Mouse (Mus musculus): ENCODE data around the gene Tnfrsf21. TPM values are rescaled to one million over a fixed set of nuclear protein-coding genes. Genes with fewer than 3 reads are reported as not detected.
A peak's percentile ranks its signal among the peaks of the same experiment; 100 is the strongest.

The Tnfrsf21 gene
- total RNA-seq, 2 experiments from 2014 or later = 121 to 123 TPM

DNA sequence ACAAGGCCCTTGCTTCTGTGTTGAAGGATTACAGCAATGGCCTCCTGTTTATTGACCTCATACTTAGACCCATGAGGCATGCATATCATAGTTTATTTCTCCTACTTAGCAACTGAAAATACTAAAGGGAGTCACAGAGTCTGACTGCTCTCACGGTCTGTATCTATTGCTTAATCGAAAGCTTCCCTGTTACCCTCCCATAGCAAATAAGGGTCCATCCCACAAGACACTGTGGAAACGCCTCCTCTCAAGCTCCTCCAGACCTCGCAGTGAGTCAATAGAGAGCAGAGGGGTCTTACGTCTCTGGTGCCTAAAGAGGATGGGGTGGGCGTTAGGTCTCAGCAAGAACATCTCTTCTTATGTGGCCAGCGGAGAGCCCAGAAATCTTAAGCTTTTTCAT, 15.8 kb upstream of the Tnfrsf21 start:
- DNase-seq (ENCODE audit: low spot score in 2 of 2) = no peak
- Histone ChIP-seq H3K4me3 (no peak overlapping the region), H3K27ac (no peak overlapping the region)
- no peak for TF ChIP-seq CTCF (conservative IDR thresholded peaks at IDR 0.05)

- Histone ChIP-seq H3K4me3 (no peak overlapping the region), H3K27ac (no peak overlapping the region)
- peak; percentile 93 for TF ChIP-seq CTCF (conservative IDR thresholded peaks at IDR 0.05)
- peak; percentile 55 to 69 for DNase-seq (ENCODE audit: low spot score in 2 of 2)
Measured at GRCm38 (mm10) chr17:43012718-43013117, 3.6 kb upstream of the Tnfrsf21 start.

DNA sequence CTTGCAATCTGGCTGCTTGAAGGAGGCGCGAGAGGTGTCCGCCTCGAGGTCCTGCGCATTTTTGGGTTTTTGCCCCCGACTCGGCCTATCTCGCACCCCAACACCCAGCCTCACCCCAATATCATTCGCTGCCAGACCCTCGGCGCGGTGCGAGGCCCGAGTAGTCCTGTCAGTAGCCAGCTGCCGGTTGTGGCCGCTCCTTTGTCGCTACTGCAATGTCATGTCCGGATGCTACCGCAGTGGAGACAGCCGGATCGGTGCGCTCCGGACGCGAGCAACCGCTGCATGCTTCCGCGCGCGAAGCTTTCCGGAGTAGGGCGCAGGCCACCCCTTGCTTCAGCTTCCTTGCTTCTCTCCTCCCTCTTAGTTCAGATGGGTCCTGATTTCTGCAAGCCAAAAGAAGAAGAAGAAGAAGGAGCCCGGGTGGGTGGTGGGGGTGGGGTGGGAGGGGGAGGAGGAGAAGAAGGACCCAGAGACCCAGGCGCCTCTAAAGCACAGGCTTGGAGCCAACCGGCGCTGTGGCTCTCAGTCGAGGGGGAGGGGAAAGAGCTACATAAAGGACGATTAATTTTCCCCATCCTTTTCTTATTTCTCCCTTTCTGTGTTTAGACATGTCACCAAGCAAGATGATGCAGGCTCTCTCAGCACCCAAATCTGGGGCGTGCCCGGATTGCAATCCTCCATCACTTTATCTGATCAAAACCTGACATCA, 1.1 kb downstream of the Tnfrsf21 start:
- Histone ChIP-seq H3K4me3 (peak overlapping the region; percentile 92), H3K27ac (peak overlapping the region; percentile 95)
- no peak for TF ChIP-seq CTCF (conservative IDR thresholded peaks at IDR 0.05)
- DNase-seq (ENCODE audit: low spot score in 2 of 2) = peak in 1 of 2 experiments; percentile 36

GRCm38 (mm10) chr17:43018071-43018470, 1.7 kb downstream of the Tnfrsf21 start:
- Histone ChIP-seq H3K4me3 (peak overlapping the region; percentile 92), H3K27ac (peak overlapping the region; percentile 95)
- no peak for TF ChIP-seq CTCF (conservative IDR thresholded peaks at IDR 0.05)
- DNase-seq (ENCODE audit: low spot score in 2 of 2) = no peak

DNA sequence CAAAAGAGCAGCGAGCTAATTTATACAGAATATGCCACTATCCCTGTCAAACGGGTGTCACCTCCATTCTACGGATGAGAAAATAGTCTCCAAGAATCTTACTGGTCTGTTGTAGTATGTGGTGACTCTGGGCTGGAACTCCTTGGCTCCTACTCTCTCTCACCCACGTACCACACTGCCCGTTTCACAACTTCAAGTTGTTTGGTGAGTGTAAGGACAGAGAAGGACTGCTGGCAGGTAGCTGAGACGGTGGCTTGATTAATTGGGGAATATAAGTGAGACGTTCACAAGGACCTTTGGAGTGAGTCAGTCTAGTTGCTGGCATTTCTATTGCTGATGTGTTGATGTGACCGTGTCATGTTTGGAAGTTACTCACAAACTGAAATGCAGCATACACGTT, 3.3 kb downstream of the Tnfrsf21 start:
- Histone ChIP-seq H3K4me3 (no peak overlapping the region), H3K27ac (no peak overlapping the region)
- DNase-seq (ENCODE audit: low spot score in 2 of 2) = no peak
- TF ChIP-seq CTCF (conservative IDR thresholded peaks at IDR 0.05) = no peak

DNA sequence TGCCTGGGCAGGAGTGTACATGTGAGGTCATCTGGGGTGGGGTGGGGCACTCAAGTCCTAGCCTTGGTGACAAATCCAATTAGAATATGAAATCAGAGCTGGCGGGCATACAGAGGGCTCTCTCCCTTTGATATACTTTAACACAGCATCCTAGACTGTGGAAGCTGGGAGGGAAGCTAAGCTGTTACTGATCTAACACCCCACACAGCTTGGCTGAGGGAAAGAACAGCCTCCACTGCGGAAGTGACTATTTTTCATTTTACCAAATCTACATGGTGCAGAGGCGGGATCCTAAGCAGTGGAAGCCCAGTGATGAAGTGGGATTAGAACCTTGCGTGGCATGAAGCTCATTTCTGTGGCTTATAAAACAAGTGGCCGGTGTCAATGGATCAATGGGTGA, 4.7 kb downstream of the Tnfrsf21 start:
- no peak overlapping the region for H3K4me3 ChIP-seq
- DNase-seq (ENCODE audit: low spot score in 2 of 2) = peak; percentile 23 to 71
- no peak for TF ChIP-seq CTCF (conservative IDR thresholded peaks at IDR 0.05)
- peak overlapping the region; percentile 72; the same call in 1 of the 2 replicates for H3K27ac ChIP-seq

- DNase-seq (ENCODE audit: low spot score in 2 of 2) = no peak
- Histone ChIP-seq H3K27ac (0 out of 2 replicates have a peak overlapping the region, but pooled peaks have one; percentile 5), H3K4me3 (no peak overlapping the region)
- no peak for TF ChIP-seq CTCF (conservative IDR thresholded peaks at IDR 0.05)
Measured at GRCm38 (mm10) chr17:43022056-43022455, 5.7 kb downstream of the Tnfrsf21 start.

DNA sequence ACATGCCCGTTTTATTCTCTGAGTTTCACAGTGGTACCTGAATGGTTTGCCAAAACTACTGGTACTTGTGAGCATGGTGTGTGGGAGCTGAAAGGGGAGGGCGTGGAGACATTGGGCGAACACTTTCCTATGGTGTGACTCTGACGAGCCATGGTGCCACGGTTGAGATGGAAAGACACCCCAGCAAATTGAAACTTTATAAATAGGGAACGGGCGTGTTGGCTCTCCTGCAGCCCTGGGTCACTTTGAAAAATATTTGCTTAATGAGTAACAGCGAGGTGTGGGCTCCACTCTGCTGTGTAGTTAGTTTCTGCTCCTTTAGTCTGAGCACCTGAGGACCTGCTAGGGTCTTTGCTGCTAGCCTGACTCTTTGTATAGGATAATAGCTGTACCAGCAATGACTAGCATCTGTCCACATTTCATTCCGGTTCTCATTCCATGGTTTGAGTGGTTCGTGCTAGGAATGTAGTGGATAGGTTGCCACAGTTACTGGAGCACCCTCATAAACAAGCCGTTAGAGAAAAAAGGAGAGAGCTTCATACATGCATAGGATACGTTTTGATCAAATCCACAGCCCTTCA, 7.4 kb downstream of the Tnfrsf21 start:
- Histone ChIP-seq H3K4me3 (no peak overlapping the region), H3K27ac (no peak overlapping the region)
- no peak for TF ChIP-seq CTCF (conservative IDR thresholded peaks at IDR 0.05)
- no peak for DNase-seq (ENCODE audit: low spot score in 2 of 2)

- Histone ChIP-seq H3K27ac (no peak overlapping the region), H3K4me3 (no peak overlapping the region)
- TF ChIP-seq CTCF (conservative IDR thresholded peaks at IDR 0.05) = no peak
- DNase-seq (ENCODE audit: low spot score in 2 of 2) = no peak
Measured at GRCm38 (mm10) chr17:43024531-43024930, 8.2 kb downstream of the Tnfrsf21 start.

- TF ChIP-seq CTCF (conservative IDR thresholded peaks at IDR 0.05) = no peak
- Histone ChIP-seq H3K27ac (no peak overlapping the region), H3K4me3 (no peak overlapping the region)
- no peak for DNase-seq (ENCODE audit: low spot score in 2 of 2)
Measured at GRCm38 (mm10) chr17:43025048-43025447, 8.7 kb downstream of the Tnfrsf21 start.

GRCm38 (mm10) chr17:43025819-43026593, 9.7 kb downstream of the Tnfrsf21 start:
- no peak for DNase-seq (ENCODE audit: low spot score in 2 of 2)
- Histone ChIP-seq H3K27ac (no peak overlapping the region), H3K4me3 (no peak overlapping the region)
- TF ChIP-seq CTCF (conservative IDR thresholded peaks at IDR 0.05) = no peak

DNA sequence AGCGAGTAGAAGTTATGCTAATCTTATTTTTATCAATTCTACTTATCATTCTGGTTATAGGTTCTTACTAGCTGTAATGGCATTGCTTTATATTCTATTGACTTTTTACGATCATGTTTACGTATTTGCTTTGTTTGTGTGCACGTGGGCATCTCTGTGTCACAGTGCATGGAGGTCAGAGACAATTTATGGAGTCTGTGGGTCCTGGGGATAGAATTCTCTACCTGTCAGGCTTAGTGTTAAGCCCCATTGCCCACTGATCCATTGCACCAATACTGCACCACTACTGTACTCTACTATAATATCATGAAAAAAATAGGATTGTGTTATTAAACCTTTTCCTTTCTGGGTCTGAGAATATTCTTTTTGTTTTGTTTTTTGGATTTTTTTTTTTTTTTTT, 10.4 kb downstream of the Tnfrsf21 start:
- no peak for TF ChIP-seq CTCF (conservative IDR thresholded peaks at IDR 0.05)

GRCm38 (mm10) chr17:43029546-43029945, 13.2 kb downstream of the Tnfrsf21 start:
- no peak for DNase-seq (ENCODE audit: low spot score in 2 of 2)
- TF ChIP-seq CTCF (conservative IDR thresholded peaks at IDR 0.05) = no peak
- peak overlapping the region; percentile 83 for H3K27ac ChIP-seq
- H3K4me3 ChIP-seq = no peak overlapping the region

More for the DNA sequence above, 10.4 kb downstream of the Tnfrsf21 start:
- no peak overlapping the region for H3K27ac ChIP-seq
- H3K4me3 ChIP-seq = no peak overlapping the region
- DNase-seq (ENCODE audit: low spot score in 2 of 2) = no peak

Measured in layer of hippocampus, adult 2 months (tissue).